Mouse (Mus musculus) right cerebral cortex, adult 2 months (tissue): ENCODE results near the gene Olfr1360.
"Not testable (repeated sequence)": the region's sequence is repeated elsewhere in the genome, so short reads cannot be mapped to it uniquely, and the experiment has no call there.

Source experiments
- DNase-seq, 2 experiments: peaks; one replicate each; pipeline ENCODE4 v3.0.0; 2021 to 2022; ENCODE audit warnings: low spot score in 2 of 2

Gene Olfr1360

GRCm38 (mm10) chr13:21677305-21677704 lies at the start of gene Olfr1360:
Olfr1360 (minus strand) TSS chr13:21677405.
- no peak for DNase-seq

DNA sequence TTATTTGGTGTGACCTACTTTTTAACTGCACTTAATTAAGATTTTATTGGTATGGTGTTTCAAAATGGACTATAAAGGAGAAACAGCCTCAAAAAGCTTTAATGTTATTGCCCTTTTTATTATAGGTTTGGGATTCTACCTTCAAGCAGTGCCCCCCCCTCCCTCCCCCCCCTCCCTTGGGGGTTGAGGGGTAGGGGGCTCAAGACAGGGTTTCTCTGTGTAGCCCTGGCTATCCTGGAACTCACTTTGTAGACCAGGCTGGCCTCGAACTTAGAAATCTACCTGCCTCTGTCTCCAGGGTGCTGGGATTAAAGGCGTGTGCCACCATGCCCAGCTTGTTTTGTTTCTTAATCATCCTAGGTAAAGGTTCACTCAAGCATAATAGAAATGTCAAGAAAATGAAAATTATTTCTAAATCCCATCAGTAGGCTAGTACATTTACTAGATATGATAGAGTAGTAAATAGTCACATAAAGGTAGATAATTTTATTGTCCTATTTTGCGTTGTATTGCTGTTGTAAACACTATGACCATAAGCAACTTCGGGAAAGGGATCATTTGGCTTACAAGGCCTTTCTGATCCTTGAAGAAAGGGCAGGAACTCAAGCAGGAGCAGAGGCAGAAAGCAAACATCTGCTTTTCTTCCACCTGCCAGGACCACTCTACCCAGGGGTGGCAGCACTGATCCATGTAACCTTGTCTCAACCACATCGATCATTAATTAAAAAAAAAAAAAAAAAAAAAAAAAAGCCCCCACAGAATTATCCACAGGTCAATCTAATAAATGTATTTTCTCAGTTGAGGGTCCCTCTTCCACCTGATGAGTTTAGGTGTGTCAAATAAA lies 46.0 kb upstream of the Olfr1360 start:
- DNase-seq = no peak

DNA sequence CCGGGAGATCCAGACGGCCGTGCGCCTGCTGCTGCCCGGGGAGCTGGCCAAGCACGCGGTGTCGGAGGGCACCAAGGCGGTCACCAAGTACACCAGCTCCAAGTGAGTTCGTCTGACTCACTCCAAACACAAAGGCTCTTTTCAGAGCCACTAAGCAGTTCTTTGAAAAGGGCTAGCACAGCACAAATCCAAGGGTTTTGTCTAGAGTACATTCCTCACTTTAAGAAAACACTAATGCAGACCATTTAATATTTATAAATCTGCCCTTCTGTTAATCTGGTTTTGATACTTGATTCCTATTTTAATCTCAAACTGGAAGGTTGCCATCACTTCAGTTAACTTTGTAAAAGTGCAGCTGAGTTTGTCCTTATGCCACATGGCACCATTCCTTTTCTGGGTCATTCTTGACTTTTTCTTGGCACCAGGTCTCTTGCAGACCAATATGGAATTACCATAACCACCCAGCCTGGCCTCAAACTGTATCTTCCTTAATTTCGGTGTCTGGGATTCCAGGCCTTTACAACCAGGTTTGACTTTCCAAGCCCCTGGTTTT lies 45.2 kb upstream of the Olfr1360 start:
- no peak for DNase-seq

DNA sequence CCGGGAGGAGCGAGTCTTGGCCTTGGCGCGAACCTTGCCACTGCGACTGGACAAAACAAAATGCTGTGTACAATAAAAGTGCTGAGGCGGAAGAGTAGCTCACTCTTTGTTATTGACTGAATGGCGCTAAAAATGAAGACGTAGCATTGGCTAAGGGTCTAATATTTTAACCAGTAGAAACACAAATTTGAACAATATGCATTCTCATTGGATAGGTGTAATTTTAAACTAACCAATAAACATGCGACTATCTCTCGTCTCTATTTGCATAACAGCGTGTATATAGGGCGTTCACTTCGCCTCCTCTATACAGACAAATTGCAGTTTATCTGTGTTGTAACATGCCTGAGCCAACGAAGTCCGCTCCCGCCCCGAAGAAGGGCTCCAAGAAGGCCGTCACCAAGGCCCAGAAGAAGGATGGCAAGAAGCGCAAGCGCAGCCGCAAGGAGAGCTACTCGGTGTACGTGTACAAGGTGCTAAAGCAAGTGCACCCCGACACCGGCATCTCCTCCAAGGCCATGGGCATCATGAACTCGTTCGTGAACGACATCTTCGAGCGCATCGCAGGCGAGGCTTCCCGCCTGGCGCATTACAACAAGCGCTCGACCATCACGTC lies 44.7 kb upstream of the Olfr1360 start, which contains the start of gene Hist1h2bm:
Hist1h2bm (plus strand) TSS at position 288 of the 616 bp plus-strand sequence.
- peak; percentile 71 to 75 for DNase-seq

GRCm38 (mm10) chr13:21721107-21721756 lies 44.0 kb upstream of the Olfr1360 start:
- DNase-seq = not testable (repeated sequence)

DNA sequence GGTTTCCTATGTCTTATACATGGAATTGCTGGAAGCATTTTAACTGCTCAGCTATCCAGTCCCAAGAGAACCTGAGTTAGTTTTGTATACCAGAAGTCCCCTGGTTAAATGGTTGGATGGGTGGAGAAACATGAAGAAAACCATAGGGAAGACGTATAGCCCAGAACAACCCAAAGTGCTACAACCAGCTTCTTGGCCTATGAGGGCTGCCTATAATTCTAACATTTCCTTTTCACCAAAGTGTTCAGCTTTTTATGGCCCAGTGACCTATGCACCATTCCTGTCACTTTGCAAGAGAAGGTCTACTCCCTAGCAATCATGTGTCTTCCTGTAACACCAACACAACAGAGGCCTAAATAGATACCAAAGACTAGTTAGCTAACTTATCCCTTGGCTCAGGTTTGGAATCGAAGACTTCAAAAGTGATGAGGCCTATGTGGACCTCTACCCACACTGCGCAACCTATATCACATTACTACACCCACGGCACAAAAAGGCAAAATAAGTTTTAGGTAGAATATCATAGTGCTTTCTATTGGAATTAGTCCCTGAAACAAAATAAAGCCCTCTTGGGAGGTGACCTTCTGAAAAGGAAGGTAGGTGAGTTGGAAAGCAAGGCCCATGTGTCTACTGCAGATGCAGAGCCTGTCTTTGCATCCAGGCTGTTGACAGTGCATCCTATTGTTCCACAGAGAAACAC lies 41.3 kb upstream of the Olfr1360 start:
- DNase-seq = no peak

- DNase-seq = peak; percentile 92
Observed at GRCm38 (mm10) chr13:21717397-21718357, 40.5 kb upstream of the Olfr1360 start, which contains the start of gene Hist1h3h. Hist1h3h (plus strand) TSS chr13:21717659.

GRCm38 (mm10) chr13:21716540-21717391 lies 39.6 kb upstream of the Olfr1360 start:
- DNase-seq = peak; percentile 16 to 22

- peak; percentile 89 to 90 for DNase-seq
Observed at GRCm38 (mm10) chr13:21715864-21716539, 38.8 kb upstream of the Olfr1360 start, which contains the start of the genes Hist1h2bl and Hist1h2ai. Hist1h2bl (minus strand) TSS chr13:21716143. Hist1h2ai (plus strand) TSS chr13:21716422.

- DNase-seq = peak; percentile 21 to 45
Observed at GRCm38 (mm10) chr13:21715131-21715863, 38.1 kb upstream of the Olfr1360 start.

- peak; percentile 83 to 84 for DNase-seq
Observed at GRCm38 (mm10) chr13:21714725-21715124, 37.5 kb upstream of the Olfr1360 start.

DNA sequence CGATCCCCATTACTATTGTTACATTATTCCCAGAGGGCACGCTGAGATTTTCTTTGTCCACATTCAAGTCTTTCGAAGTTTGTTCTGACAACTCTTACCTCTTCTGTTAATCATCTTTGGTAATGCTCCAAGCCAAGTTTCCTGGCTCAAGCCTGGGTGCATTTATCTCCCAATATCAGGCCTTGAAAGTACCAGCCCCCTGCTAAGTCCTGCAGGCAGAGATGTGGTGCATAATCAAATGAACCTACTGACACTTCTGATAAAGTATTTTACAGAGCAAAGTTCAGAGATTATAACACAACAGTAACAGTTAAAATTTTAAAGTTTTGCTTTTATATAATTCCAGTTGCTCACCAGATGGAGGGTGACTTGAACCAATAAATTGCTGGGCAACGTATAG lies 34.5 kb upstream of the Olfr1360 start:
- no peak for DNase-seq

GRCm38 (mm10) chr13:21710821-21711525 lies 33.8 kb upstream of the Olfr1360 start:
- peak; percentile 85 to 86 for DNase-seq

DNA sequence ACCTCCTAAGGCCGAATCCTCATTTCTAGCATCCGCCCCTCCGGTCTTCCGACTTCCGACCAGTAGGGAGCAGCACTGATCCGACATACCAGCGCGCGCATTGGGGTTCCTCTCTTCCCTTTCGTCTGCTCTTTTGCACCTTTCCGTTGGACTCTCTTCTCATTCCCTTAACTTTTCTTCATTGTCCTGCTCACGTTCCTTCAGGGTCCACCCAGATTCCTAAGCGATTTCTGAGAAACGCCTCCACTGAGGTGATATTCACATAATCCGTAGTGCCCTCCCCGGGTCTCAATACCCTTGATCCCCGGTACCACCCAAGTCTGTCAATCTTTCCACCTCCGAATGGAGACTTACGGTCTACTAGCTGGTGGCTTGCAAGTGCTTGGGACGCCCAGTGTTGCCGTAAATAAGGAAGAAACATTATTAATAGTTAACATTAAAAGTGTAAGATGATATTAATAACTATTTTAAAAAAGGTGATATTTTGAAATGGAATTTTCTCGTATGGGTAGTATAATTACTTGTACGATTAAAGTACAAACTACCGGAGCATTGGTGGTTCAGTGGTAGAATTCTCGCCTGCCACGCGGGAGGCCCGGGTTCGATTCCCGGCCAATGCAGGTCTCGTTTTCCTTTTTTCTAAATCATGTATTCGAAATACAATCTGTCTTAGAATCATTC lies 33.0 kb upstream of the Olfr1360 start:
- peak; percentile 93 for DNase-seq

DNA sequence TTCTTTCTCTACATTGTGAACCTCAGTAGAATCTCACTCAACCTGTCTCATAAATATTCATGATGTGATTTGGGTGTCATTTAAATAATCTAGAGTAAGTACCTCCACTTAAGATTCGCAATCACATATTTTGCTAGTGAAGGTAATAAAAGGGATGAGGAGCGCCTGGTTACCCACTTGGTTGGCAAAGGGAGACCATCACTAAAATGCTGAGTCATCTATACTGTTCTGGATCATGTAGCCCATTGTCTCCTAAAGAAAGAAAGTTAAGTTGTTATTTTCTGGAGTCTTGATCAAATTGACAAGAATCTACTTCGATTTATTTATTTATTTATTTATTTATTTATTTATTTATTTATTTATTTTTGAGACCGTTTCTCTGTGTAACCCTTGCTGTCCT lies 29.5 kb upstream of the Olfr1360 start:
- DNase-seq = no peak

- DNase-seq = no peak
Observed at GRCm38 (mm10) chr13:21697811-21698210, 20.6 kb upstream of the Olfr1360 start, which contains the start of gene Olfr1359. Olfr1359 (plus strand) TSS chr13:21698111.

- no peak for DNase-seq
Observed at GRCm38 (mm10) chr13:21663286-21663685, 13.9 kb downstream of the Olfr1360 start, which contains the start of gene Olfr1361. Olfr1361 (minus strand) TSS chr13:21663386.
